Mouse (Mus musculus) myocyte (in vitro differentiated cells): ENCODE results near the gene Cbfb. TPM values are rescaled to one million over a fixed set of nuclear protein-coding genes. Genes with fewer than 3 reads are reported as not detected.

Source experiments
- H3K27me3 ChIP-seq: one replicate; pipeline ENCODE4 v1.6.1; 2011; ENCODE audit not compliant: control insufficient read depth, insufficient read depth, insufficient read length
- H3K36me3 ChIP-seq: one replicate; pipeline ENCODE4 v1.6.1; 2011; ENCODE audit not compliant: control insufficient read depth, insufficient read depth
- H3K4me2 ChIP-seq: one replicate; pipeline ENCODE4 v1.6.1; 2011; ENCODE audit warnings: low read depth, control low read depth
- H3K4me3 ChIP-seq: one replicate; pipeline ENCODE4 v1.5.1; 2011; ENCODE audit warnings: mild to moderate bottlenecking, control low read depth, moderate library complexity
- H3K79me2 ChIP-seq: one replicate; pipeline ENCODE4 v1.6.1; 2011; ENCODE audit not compliant: control insufficient read depth, insufficient read depth
- H3ac ChIP-seq: one replicate; pipeline ENCODE4 v1.6.1; 2011; ENCODE audit not compliant: control insufficient read depth, insufficient read length
- CEBPB ChIP-seq: IDR thresholded peaks from 2 replicates; pipeline ENCODE4 v1.6.1; 2011; ENCODE audit warnings: mild to moderate bottlenecking, moderate library complexity; ENCODE audit not compliant: poor library complexity, insufficient read depth, severe bottlenecking
- E2F4 ChIP-seq: IDR thresholded peaks from one replicate; pipeline ENCODE4 v1.6.1; 2011; ENCODE audit warnings: mild to moderate bottlenecking, control low read depth, moderate library complexity; ENCODE audit not compliant: insufficient read depth
- MAX ChIP-seq: IDR thresholded peaks from one replicate; pipeline ENCODE4 v1.6.1; 2011; ENCODE audit warnings: low read depth, mild to moderate bottlenecking, control low read depth
- MYOD1 ChIP-seq, 3 experiments: IDR thresholded peaks; one replicate each; pipeline ENCODE4 v1.6.1; 2011; ENCODE audit warnings: control low read depth in 2 of 3, low read depth in 2 of 3, mild to moderate bottlenecking in 2 of 3, moderate library complexity in 1 of 3; ENCODE audit not compliant: insufficient read length in 2 of 3, control insufficient read depth in 1 of 3
- MYOG ChIP-seq, 3 experiments: IDR thresholded peaks; one replicate each; pipeline ENCODE4 v1.6.1; 2011; ENCODE audit warnings: control low read depth in 2 of 3, low read depth in 2 of 3, mild to moderate bottlenecking in 2 of 3; ENCODE audit not compliant: insufficient read length in 2 of 3, control insufficient read depth in 1 of 3, insufficient read depth in 1 of 3
- POLR2A ChIP-seq: IDR thresholded peaks from one replicate; pipeline ENCODE4 v1.6.1; 2011; ENCODE audit warnings: low read depth, mild to moderate bottlenecking, control low read depth, moderate library complexity; ENCODE audit not compliant: insufficient read length
- POLR2AphosphoS2 ChIP-seq: IDR thresholded peaks from one replicate; pipeline ENCODE4 v1.6.1; 2011; ENCODE audit warnings: low read depth, control low read depth; ENCODE audit not compliant: insufficient read length
- REST ChIP-seq: IDR thresholded peaks from one replicate; pipeline ENCODE4 v1.6.1; 2011; ENCODE audit warnings: mild to moderate bottlenecking, control low read depth, moderate library complexity; ENCODE audit not compliant: insufficient read depth, insufficient read length
- SRF ChIP-seq: IDR thresholded peaks from one replicate; pipeline ENCODE4 v1.6.1; 2011; ENCODE audit warnings: low read depth; ENCODE audit not compliant: control insufficient read depth, insufficient read length
- TCF12 ChIP-seq: IDR thresholded peaks from one replicate; pipeline ENCODE4 v1.6.1; 2011; ENCODE audit warnings: mild to moderate bottlenecking, control low read depth; ENCODE audit not compliant: poor library complexity, insufficient read depth, severe bottlenecking
- TCF3 ChIP-seq: IDR thresholded peaks from one replicate; pipeline ENCODE4 v1.6.1; 2011; ENCODE audit warnings: low read depth, control low read depth; ENCODE audit not compliant: insufficient read length
- USF1 ChIP-seq: IDR thresholded peaks from one replicate; pipeline ENCODE4 v1.6.1; 2011; ENCODE audit warnings: low read depth, mild to moderate bottlenecking, control low read depth, moderate library complexity
- polyA plus RNA-seq: library from polyadenylated mRNA; unstranded; fragments of >200 nt; fragmentation: generic; extraction: Trizol; gene quantifications from one replicate; pipeline ENCODE4 v1.2.1, GENCODE M21; 2012; ENCODE audit warnings: missing spikeins

Cbfb gene
- polyA plus RNA-seq: 38.1 TPM

- Histone ChIP-seq H3K27me3 (no peaks in the 10 kb centered on the region), H3K4me2 (peak within 1 kb of the TSS; percentile 96), H3K79me2 (peaks cover 41% of the 10 kb centered on the region), H3ac (peak within 1 kb of the TSS; percentile 76), H3K36me3 (no peaks in the 10 kb centered on the region), H3K4me3 (peak within 1 kb of the TSS; percentile 75)
- TF ChIP-seq TCF3 (no peak), POLR2AphosphoS2 (peak; percentile 67), TCF12 (no peak), SRF (no peak), MYOD1 (IDR thresholded peaks at IDR 0.05; ENCODE audit: control insufficient read depth in 1 of 3, insufficient read length in 2 of 3, low read depth in 2 of 3) (no peak), MYOG (IDR thresholded peaks at IDR 0.05; ENCODE audit: control insufficient read depth in 1 of 3, insufficient read depth in 1 of 3, insufficient read length in 2 of 3, low read depth in 2 of 3) (peak in 1 of 3 experiments; percentile 8), POLR2A (peak; percentile 70)
These were observed at the start of gene Cbfb for GRCm38 (mm10) chr8:105170381-105171115. Gene Cbfb (plus strand): TSS chr8:105170674.

GRCm38 (mm10) chr8:105129864-105130263 is 40.6 kb upstream of the Cbfb start:
- Histone ChIP-seq H3K36me3 (no peaks in the 10 kb centered on the region), H3K79me2 (no peaks in the 10 kb centered on the region), H3K27me3 (peaks cover 5% of the 10 kb centered on the region), H3K4me3 (no peak overlapping the region), H3K4me2 (no peak overlapping the region), H3ac (no peak overlapping the region)
- TF ChIP-seq TCF12: no peak
- TF ChIP-seq POLR2A: no peak
- no peak for TF ChIP-seq TCF3
- no peak for TF ChIP-seq POLR2AphosphoS2
- TF ChIP-seq MYOD1 (IDR thresholded peaks at IDR 0.05; ENCODE audit: control insufficient read depth in 1 of 3, insufficient read length in 2 of 3, low read depth in 2 of 3): no peak
- no peak for TF ChIP-seq REST
- no peak for TF ChIP-seq E2F4
- TF ChIP-seq USF1: no peak

- no peak within 1 kb of the TSS for H3K4me3 ChIP-seq
- no peak within 1 kb of the TSS for H3K4me2 ChIP-seq
- H3K27me3 ChIP-seq: peaks cover 10% of the 10 kb centered on the region
- no peak within 1 kb of the TSS for H3ac ChIP-seq
- no peaks in the 10 kb centered on the region for H3K36me3 ChIP-seq
- H3K79me2 ChIP-seq: no peaks in the 10 kb centered on the region
- TF ChIP-seq POLR2A: no peak
- TF ChIP-seq MAX: no peak
- TF ChIP-seq SRF: no peak
- TF ChIP-seq REST: no peak
- no peak for TF ChIP-seq TCF3
These were observed 39.0 kb upstream of the Cbfb start, which contains the start of gene Ces4a for GRCm38 (mm10) chr8:105131509-105131908. Gene Ces4a (plus strand): TSS chr8:105131800.

- Histone ChIP-seq H3K4me2 (no peak overlapping the region), H3K79me2 (no peaks in the 10 kb centered on the region), H3K4me3 (no peak overlapping the region), H3K36me3 (no peaks in the 10 kb centered on the region), H3ac (no peak overlapping the region), H3K27me3 (peaks cover 5% of the 10 kb centered on the region)
- no peak for TF ChIP-seq CEBPB
- TF ChIP-seq REST: no peak
- TF ChIP-seq USF1: no peak
- no peak for TF ChIP-seq E2F4
- no peak for TF ChIP-seq MYOG (IDR thresholded peaks at IDR 0.05; ENCODE audit: control insufficient read depth in 1 of 3, insufficient read depth in 1 of 3, insufficient read length in 2 of 3, low read depth in 2 of 3)
- TF ChIP-seq TCF12: no peak
- no peak for TF ChIP-seq TCF3
- TF ChIP-seq POLR2AphosphoS2: no peak
- TF ChIP-seq POLR2A: no peak
- TF ChIP-seq MYOD1 (IDR thresholded peaks at IDR 0.05; ENCODE audit: control insufficient read depth in 1 of 3, insufficient read length in 2 of 3, low read depth in 2 of 3): no peak
These were observed 32.1 kb upstream of the Cbfb start for GRCm38 (mm10) chr8:105138423-105138822.

- no peaks in the 10 kb centered on the region for H3K36me3 ChIP-seq
- H3K4me3 ChIP-seq: no peak overlapping the region
- no peak overlapping the region for H3K4me2 ChIP-seq
- no peaks in the 10 kb centered on the region for H3K27me3 ChIP-seq
- TF ChIP-seq E2F4: no peak
- no peak for TF ChIP-seq SRF
- TF ChIP-seq POLR2A: no peak
- no peak for TF ChIP-seq CEBPB
- no peak for TF ChIP-seq POLR2AphosphoS2
- no peak for TF ChIP-seq REST
- TF ChIP-seq USF1: no peak
- no peak for TF ChIP-seq MYOG (IDR thresholded peaks at IDR 0.05; ENCODE audit: control insufficient read depth in 1 of 3, insufficient read depth in 1 of 3, insufficient read length in 2 of 3, low read depth in 2 of 3)
- no peak for TF ChIP-seq TCF12
- TF ChIP-seq MAX: no peak
- no peak for TF ChIP-seq MYOD1 (IDR thresholded peaks at IDR 0.05; ENCODE audit: control insufficient read depth in 1 of 3, insufficient read length in 2 of 3, low read depth in 2 of 3)
- TF ChIP-seq TCF3: no peak
- H3ac ChIP-seq: no peak overlapping the region
- H3K79me2 ChIP-seq: no peaks in the 10 kb centered on the region
These were observed 28.1 kb upstream of the Cbfb start for GRCm38 (mm10) chr8:105142395-105142794.
